Mouse (Mus musculus) lung, embryonic 14.5 days (tissue): ENCODE data around the gene 1700042G07Rik. TPM values are rescaled to one million over a fixed set of nuclear protein-coding genes. Genes with fewer than 3 reads are reported as not detected.

Experiments
- ATAC-seq: fragments of 200-750 bp; cut with Nextera tagmentation; 2 replicates; pipeline ENCODE4 v1.8.0; 2017; ENCODE audit warnings: mild to moderate bottlenecking, moderate TSS enrichment, moderate library complexity; ENCODE audit not compliant: insufficient read depth
- DNase-seq: peaks from one replicate; pipeline ENCODE4 v3.0.0-alpha.2; 2015
- H3K27ac ChIP-seq: fragments of 300-500 bp; sonication (generic); 2 replicates; pipeline ENCODE4 v1.5.1; 2014; ENCODE audit warnings: low read depth, mild to moderate bottlenecking, moderate library complexity
- H3K27me3 ChIP-seq: fragments of 300-500 bp; sonication (generic); 2 replicates; pipeline ENCODE4 v1.6.1; 2014; ENCODE audit warnings: low read length, control low read depth; ENCODE audit not compliant: insufficient read depth
- H3K36me3 ChIP-seq: fragments of 300-500 bp; sonication (generic); 2 replicates; pipeline ENCODE4 v1.6.1; 2014; ENCODE audit warnings: control low read depth; ENCODE audit not compliant: insufficient read depth
- H3K4me1 ChIP-seq: fragments of 300-500 bp; sonication (generic); 2 replicates; pipeline ENCODE4 v1.6.1; 2014; ENCODE audit warnings: antibody characterized with exemption, control low read depth; ENCODE audit not compliant: insufficient read depth
- H3K4me2 ChIP-seq: fragments of 300-500 bp; sonication (generic); 2 replicates; pipeline ENCODE4 v1.6.1; 2014; ENCODE audit warnings: mild to moderate bottlenecking
- H3K4me3 ChIP-seq: fragments of 300-500 bp; sonication (generic); 2 replicates; pipeline ENCODE4 v1.5.1; 2014; ENCODE audit warnings: low read depth, low read length
- H3K9ac ChIP-seq: fragments of 300-500 bp; sonication (generic); 2 replicates; pipeline ENCODE4 v1.6.1; 2014
- H3K9me3 ChIP-seq: fragments of 300-500 bp; sonication (generic); 2 replicates; pipeline ENCODE4 v1.6.1; 2016; ENCODE audit warnings: low read depth, low read length, control low read depth
- CTCF ChIP-seq: IDR thresholded peaks from 2 replicates; pipeline ENCODE4 v1.5.1; 2016; ENCODE audit warnings: antibody characterized with exemption, low read depth
- WGBS: fragments of 180-500 bp; shearing (Covaris S2); extraction: QIAGEN DNeasy Blood & Tissue Kit; methylation state at CpG from one replicate; pipeline ENCODE4 v1.1.7; 2014; 5-methylcytosine and 5-hydroxymethylcytosine counted together
- polyA plus RNA-seq: library from polyadenylated mRNA; unstranded; fragments of >200 nt; fragmentation: Nextera tagmentation; extraction: Ambion mirVana; gene quantifications from 2 replicates; pipeline ENCODE4 v1.2.1, GENCODE M21; 2014

1700042G07Rik gene
- polyA plus RNA-seq, 1 experiment from 2014 or later = not detected

DNA sequence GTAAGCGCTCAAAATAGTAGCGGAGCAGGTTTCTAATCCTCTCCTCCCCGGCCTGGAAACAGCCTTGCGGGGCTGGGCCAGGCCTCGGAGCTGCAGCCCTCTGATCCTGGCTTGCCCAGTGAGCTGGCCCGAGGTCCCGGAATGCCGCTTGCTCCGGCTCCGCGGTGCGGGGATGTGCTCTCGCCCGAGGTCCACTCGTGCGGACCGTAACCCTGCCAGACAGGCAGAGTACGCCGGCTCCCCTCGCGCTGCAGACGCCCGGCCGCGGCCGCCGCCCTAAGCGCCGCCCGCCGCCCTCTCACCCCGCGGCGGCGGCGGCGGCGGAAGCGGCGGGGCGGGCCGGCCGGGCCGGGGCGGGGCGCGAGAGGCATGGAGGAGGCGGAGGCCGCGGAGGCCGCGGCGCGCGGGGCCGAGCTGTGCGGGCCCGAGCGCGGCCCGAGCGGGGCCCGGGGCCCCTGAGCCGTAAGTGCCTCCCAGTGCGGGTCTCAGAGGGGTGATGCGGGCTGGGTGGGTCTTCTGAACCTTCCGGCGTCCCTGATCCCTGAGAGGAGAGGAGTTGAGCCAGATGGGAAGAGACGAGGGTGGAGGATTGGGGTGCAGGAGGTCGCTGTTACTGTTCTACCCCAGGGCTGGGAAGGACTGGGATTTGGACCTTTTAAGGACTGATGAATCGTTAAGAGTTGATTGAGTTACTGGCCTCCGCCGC, 22.9 kb upstream of the 1700042G07Rik start:
- ATAC-seq = peak; percentile 94
- Histone ChIP-seq H3K4me2 (peak overlapping the region; percentile 88), H3K4me3 (peak overlapping the region; percentile 80), H3K9me3 (no peaks in the 10 kb centered on the region), H3K36me3 (peaks cover 36% of the 10 kb centered on the region), H3K9ac (peak overlapping the region; percentile 95), H3K27me3 (no peaks in the 10 kb centered on the region), H3K27ac (peak overlapping the region; percentile 88), H3K4me1 (no peaks in the 10 kb centered on the region)
- TF ChIP-seq CTCF = no peak
- DNase-seq = peak; percentile 84
- WGBS = under 1% methylated on average over 73 of the region's 73 CpGs

GRCm38 (mm10) chr4:116150862-116151221, 22.3 kb upstream of the 1700042G07Rik start:
- no peaks in the 10 kb centered on the region for H3K4me1 ChIP-seq
- peaks cover 41% of the 10 kb centered on the region for H3K36me3 ChIP-seq
- H3K27me3 ChIP-seq = no peaks in the 10 kb centered on the region
- H3K4me2 ChIP-seq = peak overlapping the region; percentile 88
- peak overlapping the region; percentile 88 for H3K27ac ChIP-seq
- H3K9ac ChIP-seq = peak overlapping the region; percentile 95
- 9% methylated on average over 4 of the region's 4 CpGs for WGBS
- no peaks in the 10 kb centered on the region for H3K9me3 ChIP-seq
- H3K4me3 ChIP-seq = peak overlapping the region; percentile 80
- ATAC-seq (peak; percentile 37), DNase-seq (no peak)
- TF ChIP-seq CTCF = no peak

DNA sequence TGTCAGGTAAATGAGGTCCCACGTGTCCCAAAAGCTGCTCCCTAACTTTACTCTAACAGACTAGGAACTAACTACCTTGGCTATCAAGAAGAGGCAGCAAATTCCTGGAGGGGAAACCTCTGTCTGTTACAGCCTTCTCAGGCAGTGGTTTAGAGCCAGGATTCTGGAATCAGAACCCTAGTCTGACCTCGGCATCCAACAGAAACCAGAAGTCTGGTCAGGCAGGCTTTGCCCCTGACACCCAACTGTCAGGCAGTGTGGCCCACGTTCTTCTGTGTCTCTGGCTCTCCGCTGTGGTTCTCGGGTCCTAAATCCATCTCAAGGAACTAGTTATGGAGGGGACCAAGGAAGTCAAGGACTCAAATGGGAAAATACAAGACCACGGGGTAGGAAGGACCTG, 21.9 kb upstream of the 1700042G07Rik start, which contains the start of gene Lurap1:
Lurap1 (minus strand) TSS at position 101 of the 400 bp plus-strand sequence.
- H3K4me1 ChIP-seq = no peaks in the 10 kb centered on the region
- H3K4me3 ChIP-seq = peak within 1 kb of the TSS; percentile 80
- no peak for TF ChIP-seq CTCF
- peak within 1 kb of the TSS; percentile 88 for H3K4me2 ChIP-seq
- DNase-seq = no peak
- peak within 1 kb of the TSS; percentile 88 for H3K27ac ChIP-seq
- H3K27me3 ChIP-seq = no peaks in the 10 kb centered on the region
- peaks cover 45% of the 10 kb centered on the region for H3K36me3 ChIP-seq
- H3K9ac ChIP-seq = peak within 1 kb of the TSS; percentile 95
- no peak for ATAC-seq
- no peaks in the 10 kb centered on the region for H3K9me3 ChIP-seq
- WGBS = 62% methylated on average over 6 of the region's 6 CpGs

GRCm38 (mm10) chr4:116152702-116153101, 20.5 kb upstream of the 1700042G07Rik start:
- Histone ChIP-seq H3K27me3 (no peaks in the 10 kb centered on the region), H3K4me2 (no peak overlapping the region), H3K27ac (no peak overlapping the region), H3K36me3 (peaks cover 60% of the 10 kb centered on the region), H3K9me3 (no peaks in the 10 kb centered on the region), H3K4me3 (no peak overlapping the region), H3K9ac (no peak overlapping the region), H3K4me1 (no peaks in the 10 kb centered on the region)
- no peak for ATAC-seq
- no peak for DNase-seq
- 92% methylated on average over 15 of the region's 15 CpGs for WGBS
- TF ChIP-seq CTCF = no peak

- TF ChIP-seq CTCF = no peak
- Histone ChIP-seq H3K4me1 (no peaks in the 10 kb centered on the region), H3K9ac (no peak overlapping the region), H3K27ac (no peak overlapping the region), H3K4me2 (no peak overlapping the region), H3K4me3 (no peak overlapping the region), H3K36me3 (peaks cover 72% of the 10 kb centered on the region), H3K27me3 (no peaks in the 10 kb centered on the region), H3K9me3 (no peaks in the 10 kb centered on the region)
- 87% methylated on average over 2 of the region's 2 CpGs for WGBS
- ATAC-seq (no peak), DNase-seq (no peak)
These were observed 15.3 kb upstream of the 1700042G07Rik start for GRCm38 (mm10) chr4:116157882-116158281.

GRCm38 (mm10) chr4:116159912-116160311, 13.3 kb upstream of the 1700042G07Rik start:
- TF ChIP-seq CTCF = peak; percentile 72
- Histone ChIP-seq H3K9ac (no peak overlapping the region), H3K9me3 (no peaks in the 10 kb centered on the region), H3K4me2 (no peak overlapping the region), H3K36me3 (peaks cover 52% of the 10 kb centered on the region), H3K27ac (no peak overlapping the region), H3K27me3 (no peaks in the 10 kb centered on the region), H3K4me3 (no peak overlapping the region), H3K4me1 (no peaks in the 10 kb centered on the region)
- DNase-seq (peak; percentile 70), ATAC-seq (no peak)
- WGBS = 64% methylated on average over 3 of the region's 3 CpGs

DNA sequence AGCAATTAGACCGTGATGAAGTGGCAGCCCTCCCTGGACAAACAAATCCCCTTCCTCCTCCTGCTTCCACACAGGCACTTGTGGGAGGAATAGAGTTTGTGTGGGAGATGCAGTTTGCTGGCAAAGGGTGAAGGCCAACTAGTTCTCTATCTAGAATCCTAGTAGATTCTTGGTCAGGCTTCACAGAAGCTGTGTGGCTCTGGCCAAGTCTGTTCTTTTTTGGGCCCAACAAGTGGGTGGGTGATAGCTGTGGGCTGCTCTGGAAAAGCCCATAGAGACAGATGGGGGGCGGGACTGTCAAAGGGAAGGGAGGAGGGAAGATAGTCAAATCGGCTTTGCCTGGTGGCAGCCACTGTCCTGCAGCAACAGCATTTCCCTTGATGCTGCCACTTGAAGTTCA, 12.4 kb upstream of the 1700042G07Rik start:
- Histone ChIP-seq H3K4me1 (0 out of 2 replicates have a peak, but pooled peaks cover 3% of the 10 kb centered on the region), H3K4me3 (no peak overlapping the region), H3K36me3 (peaks cover 43% of the 10 kb centered on the region), H3K9me3 (no peaks in the 10 kb centered on the region), H3K27ac (0 out of 2 replicates have a peak overlapping the region, but pooled peaks have one; percentile 30), H3K27me3 (no peaks in the 10 kb centered on the region), H3K9ac (no peak overlapping the region), H3K4me2 (no peak overlapping the region)
- TF ChIP-seq CTCF = no peak
- DNase-seq = no peak
- WGBS = 66% methylated on average over 3 of the region's 3 CpGs
- no peak for ATAC-seq
